Mouse (Mus musculus): ENCODE results near the gene 4931422A03Rik. TPM values are rescaled to one million over a fixed set of nuclear protein-coding genes. Genes with fewer than 3 reads are reported as not detected.

Gene 4931422A03Rik
- total and polyA plus RNA-seq, 2 experiments: not detected

DNA sequence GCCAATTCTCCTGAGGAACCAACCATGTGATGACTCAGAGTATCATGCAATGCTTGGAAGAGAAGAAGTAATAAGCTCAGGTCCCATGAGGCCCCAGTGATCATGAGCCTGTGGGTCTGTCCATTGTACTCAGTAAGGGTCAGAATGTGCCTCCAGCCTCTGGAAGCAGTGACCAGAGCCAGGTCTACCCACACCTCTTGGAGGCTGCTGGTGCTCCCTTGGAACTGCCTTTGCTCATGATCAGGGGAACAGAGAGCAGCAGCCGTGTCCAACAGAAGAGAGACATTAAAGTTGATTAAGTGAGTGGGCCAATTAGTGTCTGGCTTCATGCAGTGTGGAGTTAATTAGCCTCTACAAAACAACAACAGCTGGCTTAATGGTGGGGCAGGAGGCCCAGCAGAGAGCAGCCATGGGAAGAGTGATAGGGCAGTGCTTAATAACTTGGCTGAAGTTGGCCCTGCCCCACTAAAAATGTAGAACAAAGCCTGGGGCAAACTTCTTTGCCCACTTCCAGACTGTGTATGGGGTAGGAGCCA is 100.5 kb downstream of the 4931422A03Rik start:
- TF ChIP-seq POLR2A (IDR thresholded peaks at IDR 0.05; ENCODE audit: extremely low read depth, insufficient read depth, low read length) (no peak), CTCF (IDR thresholded peaks at IDR 0.05; ENCODE audit: low read depth, low read length) (no peak)
- no peak overlapping the region for H3K4me3 ChIP-seq (ENCODE audit: insufficient read depth, low read depth, low read length)
- no peaks in the 10 kb centered on the region for H3K27me3 ChIP-seq (ENCODE audit: control insufficient read depth, insufficient read depth, low read length)
- no peaks in the 10 kb centered on the region for H3K4me1 ChIP-seq (ENCODE audit: control insufficient read depth, insufficient read depth, low read length)
- no peak overlapping the region for H3K27ac ChIP-seq (replicated peaks; ENCODE audit: insufficient read depth, low read depth, low read length)
- H3K36me3 ChIP-seq (ENCODE audit: control insufficient read depth, insufficient read depth, low read length): no peaks in the 10 kb centered on the region
- WGBS: 80% methylated on average over 1 of the region's 1 CpGs
- H3K9ac ChIP-seq (ENCODE audit: low read depth, low read length): no peak overlapping the region
- no peak for DNase-seq (ENCODE audit: extremely low read depth, low read depth, low spot score)
- H3K79me2 ChIP-seq (ENCODE audit: control insufficient read depth, insufficient read depth, low read length): no peaks in the 10 kb centered on the region

DNA sequence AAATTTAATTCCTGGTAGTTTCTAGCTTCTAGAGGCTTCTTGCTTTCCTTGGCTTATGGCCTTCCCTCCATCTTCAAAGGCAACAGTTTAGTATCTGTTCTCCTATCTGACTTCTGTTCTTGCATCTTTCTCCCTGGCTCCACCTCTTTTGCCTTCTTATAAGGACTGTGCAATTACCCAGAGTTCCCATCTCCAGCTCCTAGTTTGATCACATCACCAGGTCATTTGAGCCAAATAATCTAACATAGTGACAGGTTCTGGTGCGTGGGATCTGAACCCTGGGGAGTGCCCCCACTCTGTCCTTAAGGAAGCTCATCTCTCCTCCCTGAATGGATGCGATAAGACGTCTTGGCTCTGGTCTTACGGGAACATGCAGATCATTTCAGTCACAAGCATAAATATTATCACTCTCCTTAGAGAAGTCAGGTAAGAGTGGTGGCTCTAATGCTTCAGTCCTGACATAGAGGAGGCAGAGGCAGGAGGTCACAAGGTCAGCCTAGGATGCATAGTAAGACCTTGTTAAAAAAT is 101.5 kb downstream of the 4931422A03Rik start:
- H3K4me3 ChIP-seq (ENCODE audit: insufficient read depth, low read depth, low read length): no peak overlapping the region
- 93% methylated on average over 4 of the region's 4 CpGs for WGBS
- H3K4me1 ChIP-seq (ENCODE audit: control insufficient read depth, insufficient read depth, low read length): no peaks in the 10 kb centered on the region
- H3K27me3 ChIP-seq (ENCODE audit: control insufficient read depth, insufficient read depth, low read length): no peaks in the 10 kb centered on the region
- TF ChIP-seq POLR2A (IDR thresholded peaks at IDR 0.05; ENCODE audit: extremely low read depth, insufficient read depth, low read length) (no peak), CTCF (IDR thresholded peaks at IDR 0.05; ENCODE audit: low read depth, low read length) (no peak)
- DNase-seq (ENCODE audit: extremely low read depth, low read depth, low spot score): no peak
- H3K27ac ChIP-seq (replicated peaks; ENCODE audit: insufficient read depth, low read depth, low read length): no peak overlapping the region
- H3K36me3 ChIP-seq (ENCODE audit: control insufficient read depth, insufficient read depth, low read length): no peaks in the 10 kb centered on the region
- no peaks in the 10 kb centered on the region for H3K79me2 ChIP-seq (ENCODE audit: control insufficient read depth, insufficient read depth, low read length)
- H3K9ac ChIP-seq (ENCODE audit: low read depth, low read length): no peak overlapping the region

DNA sequence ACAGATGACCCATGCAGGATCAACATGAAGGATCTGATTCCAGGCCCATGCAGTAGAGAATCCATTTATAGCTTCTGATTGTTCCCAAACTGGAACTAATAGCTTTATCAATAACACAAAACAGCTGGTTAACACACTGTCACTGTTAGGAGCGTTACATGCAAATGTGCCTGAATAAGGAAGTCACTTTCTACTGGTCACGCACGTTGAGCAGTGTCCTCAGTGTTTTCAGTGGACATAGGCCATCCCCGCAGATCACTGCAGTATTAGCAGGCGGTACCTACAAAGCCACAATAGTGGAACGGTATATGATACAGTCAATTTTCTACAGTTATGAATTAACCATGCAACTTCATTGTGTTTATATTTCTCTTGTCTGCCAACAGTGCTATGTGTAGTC is 108.7 kb downstream of the 4931422A03Rik start:
- no peak for TF ChIP-seq POLR2A (IDR thresholded peaks at IDR 0.05; ENCODE audit: extremely low read depth, insufficient read depth, low read length)
- TF ChIP-seq CTCF (IDR thresholded peaks at IDR 0.05; ENCODE audit: low read depth, low read length): no peak
- DNase-seq (ENCODE audit: extremely low read depth, low read depth, low spot score): no peak
- Histone ChIP-seq H3K36me3 (ENCODE audit: control insufficient read depth, insufficient read depth, low read length) (no peaks in the 10 kb centered on the region), H3K9ac (ENCODE audit: low read depth, low read length) (no peak overlapping the region), H3K4me3 (ENCODE audit: insufficient read depth, low read depth, low read length) (no peak overlapping the region), H3K79me2 (ENCODE audit: control insufficient read depth, insufficient read depth, low read length) (no peaks in the 10 kb centered on the region), H3K27ac (replicated peaks; ENCODE audit: insufficient read depth, low read depth, low read length) (no peak overlapping the region), H3K4me1 (ENCODE audit: control insufficient read depth, insufficient read depth, low read length) (no peaks in the 10 kb centered on the region), H3K27me3 (ENCODE audit: control insufficient read depth, insufficient read depth, low read length) (no peaks in the 10 kb centered on the region)
- 91% methylated on average over 6 of the region's 6 CpGs for WGBS

DNA sequence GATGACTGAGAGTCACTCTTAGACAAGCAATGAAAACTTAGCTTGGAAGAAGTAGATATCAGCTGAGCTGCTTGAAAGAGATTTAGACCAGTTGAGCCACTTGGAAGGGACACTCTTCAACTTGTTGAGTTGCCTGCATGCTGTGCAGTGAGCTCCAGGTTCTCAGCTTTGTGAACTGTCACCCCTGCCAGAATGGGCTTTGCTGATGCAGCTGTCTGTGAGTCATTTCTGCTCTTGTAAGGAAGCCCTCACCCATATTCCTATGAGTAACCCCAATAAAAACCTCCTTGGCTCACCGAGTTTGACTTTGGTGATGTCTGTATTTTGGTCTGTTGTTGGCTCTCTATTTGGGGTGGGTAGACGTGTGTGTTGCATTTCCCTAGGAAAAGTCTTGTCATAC is 109.8 kb downstream of the 4931422A03Rik start:
- no peak for DNase-seq (ENCODE audit: extremely low read depth, low read depth, low spot score)
- no peaks in the 10 kb centered on the region for H3K79me2 ChIP-seq (ENCODE audit: control insufficient read depth, insufficient read depth, low read length)
- TF ChIP-seq POLR2A (IDR thresholded peaks at IDR 0.05; ENCODE audit: extremely low read depth, insufficient read depth, low read length) (no peak), CTCF (IDR thresholded peaks at IDR 0.05; ENCODE audit: low read depth, low read length) (no peak)
- H3K9ac ChIP-seq (ENCODE audit: low read depth, low read length): no peak overlapping the region
- no peaks in the 10 kb centered on the region for H3K27me3 ChIP-seq (ENCODE audit: control insufficient read depth, insufficient read depth, low read length)
- H3K36me3 ChIP-seq (ENCODE audit: control insufficient read depth, insufficient read depth, low read length): no peaks in the 10 kb centered on the region
- WGBS: 85% methylated on average over 2 of the region's 2 CpGs
- no peak overlapping the region for H3K27ac ChIP-seq (replicated peaks; ENCODE audit: insufficient read depth, low read depth, low read length)
- H3K4me1 ChIP-seq (ENCODE audit: control insufficient read depth, insufficient read depth, low read length): no peaks in the 10 kb centered on the region
- H3K4me3 ChIP-seq (ENCODE audit: insufficient read depth, low read depth, low read length): no peak overlapping the region

DNA sequence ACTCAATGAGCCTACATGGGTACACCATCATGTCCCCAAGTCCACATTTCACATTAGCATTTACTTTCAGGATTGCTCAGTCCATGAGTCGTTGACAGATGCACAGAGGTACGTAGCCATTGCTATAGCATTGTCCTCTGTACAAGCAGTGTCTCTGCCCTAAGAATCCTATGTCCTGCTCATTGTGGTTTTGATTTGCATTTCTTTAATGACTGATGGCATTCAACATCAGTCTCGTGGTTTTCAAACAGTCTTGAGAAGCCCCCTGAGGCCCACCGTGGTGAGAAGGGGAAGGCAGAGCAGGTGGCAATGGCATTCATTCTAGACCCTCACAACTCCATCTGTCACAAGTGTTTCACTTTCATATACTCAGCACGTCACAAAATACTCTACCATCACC is 110.8 kb downstream of the 4931422A03Rik start:
- Histone ChIP-seq H3K27ac (replicated peaks; ENCODE audit: insufficient read depth, low read depth, low read length) (no peak overlapping the region), H3K4me3 (ENCODE audit: insufficient read depth, low read depth, low read length) (no peak overlapping the region), H3K9ac (ENCODE audit: low read depth, low read length) (no peak overlapping the region), H3K4me1 (ENCODE audit: control insufficient read depth, insufficient read depth, low read length) (no peaks in the 10 kb centered on the region), H3K36me3 (ENCODE audit: control insufficient read depth, insufficient read depth, low read length) (no peaks in the 10 kb centered on the region), H3K79me2 (ENCODE audit: control insufficient read depth, insufficient read depth, low read length) (no peaks in the 10 kb centered on the region), H3K27me3 (ENCODE audit: control insufficient read depth, insufficient read depth, low read length) (no peaks in the 10 kb centered on the region)
- 88% methylated on average over 5 of the region's 5 CpGs for WGBS
- DNase-seq (ENCODE audit: extremely low read depth, low read depth, low spot score): no peak
- TF ChIP-seq POLR2A (IDR thresholded peaks at IDR 0.05; ENCODE audit: extremely low read depth, insufficient read depth, low read length): no peak
- TF ChIP-seq CTCF (IDR thresholded peaks at IDR 0.05; ENCODE audit: low read depth, low read length): no peak

Other genes starting within 250 kb of the 4931422A03Rik start
- gene Caprin1, start 230.7 kb downstream of the 4931422A03Rik start, total RNA-seq (2014; rRNA removed): 170 and 201 TPM in 2 replicates
- gene Caprin1, start 230.7 kb downstream of the 4931422A03Rik start, polyA plus RNA-seq (2012; rRNA removed): 90.7 and 97.3 TPM in 2 replicates
- gene Lmo2, start 70.4 kb downstream of the 4931422A03Rik start, total RNA-seq (2014; rRNA removed): 4.5 and 5.1 TPM in 2 replicates
- 2.4 and 3.8 TPM in 2 replicates for gene Lmo2, start 70.4 kb downstream of the 4931422A03Rik start, polyA plus RNA-seq (2012; rRNA removed)
- 93.9 and 95.9 TPM in 2 replicates for gene Fbxo3, start 640 bp downstream of the 4931422A03Rik start, total RNA-seq (2014; rRNA removed)
- 32.5 and 32.7 TPM in 2 replicates for gene Fbxo3, start 640 bp downstream of the 4931422A03Rik start, polyA plus RNA-seq (2012; rRNA removed)
- gene Gm10912, start 37.5 kb upstream of the 4931422A03Rik start, total RNA-seq (2014; rRNA removed): 0.40 and 0.65 TPM in 2 replicates
- gene Gm10912, start 37.5 kb upstream of the 4931422A03Rik start, polyA plus RNA-seq (2012; rRNA removed): 0.11 TPM in 1 of 2 replicates, not detected in the other
- gene Gm10799, start 40.2 kb upstream of the 4931422A03Rik start, total RNA-seq (2014; rRNA removed): not detected in 2 replicates
- not detected in 2 replicates for gene Gm10799, start 40.2 kb upstream of the 4931422A03Rik start, polyA plus RNA-seq (2012; rRNA removed)
- gene Cd59b, start 41.5 kb upstream of the 4931422A03Rik start, total RNA-seq (2014; rRNA removed): 9.5 and 20.7 TPM in 2 replicates
- 17.7 and 28.1 TPM in 2 replicates for gene Cd59b, start 41.5 kb upstream of the 4931422A03Rik start, polyA plus RNA-seq (2012; rRNA removed)
- gene Cd59a, start 67.4 kb upstream of the 4931422A03Rik start, total RNA-seq (2014; rRNA removed): 62.5 and 69.5 TPM in 2 replicates
- 28.6 and 39.5 TPM in 2 replicates for gene Cd59a, start 67.4 kb upstream of the 4931422A03Rik start, polyA plus RNA-seq (2012; rRNA removed)
- 0.18 TPM in 1 of 2 replicates, not detected in the other for gene A930018P22Rik, start 94.4 kb upstream of the 4931422A03Rik start, total RNA-seq (2014; rRNA removed)
- 0.26 and 0.35 TPM in 2 replicates for gene A930018P22Rik, start 94.4 kb upstream of the 4931422A03Rik start, polyA plus RNA-seq (2012; rRNA removed)